Mouse (Mus musculus) liver, embryonic 16.5 days (tissue): ENCODE measurements around the gene Mtf1. TPM values are rescaled to one million over a fixed set of nuclear protein-coding genes. Genes with fewer than 3 reads are reported as not detected.

Experiments
- ATAC-seq: fragments of 200-750 bp; cut with Nextera tagmentation; 2 replicates; pipeline ENCODE4 v1.8.0; 2017; ENCODE audit warnings: low read depth, mild to moderate bottlenecking, moderate number of reproducible peaks, moderate library complexity
- H3K27ac ChIP-seq: fragments of 300-500 bp; sonication (generic); 2 replicates; pipeline ENCODE4 v1.5.1; 2014; ENCODE audit warnings: mild to moderate bottlenecking, low read length
- H3K27me3 ChIP-seq: fragments of 300-500 bp; sonication (generic); 2 replicates; pipeline ENCODE4 v1.6.1; 2014; ENCODE audit warnings: low read depth, low read length, mixed read lengths; ENCODE audit not compliant: control insufficient read depth, insufficient read depth
- H3K36me3 ChIP-seq: fragments of 300-500 bp; sonication (generic); 2 replicates; pipeline ENCODE4 v1.6.1; 2014; ENCODE audit warnings: mild to moderate bottlenecking; ENCODE audit not compliant: control insufficient read depth, insufficient read depth
- H3K4me1 ChIP-seq: fragments of 300-500 bp; sonication (generic); 2 replicates; pipeline ENCODE4 v1.6.1; 2014; ENCODE audit warnings: low read depth, low read length, mixed read lengths; ENCODE audit not compliant: control insufficient read depth
- H3K4me2 ChIP-seq: fragments of 300-500 bp; sonication (generic); 2 replicates; pipeline ENCODE4 v1.6.1; 2014; ENCODE audit warnings: low read depth, low read length, mixed read lengths
- H3K4me3 ChIP-seq: fragments of 300-500 bp; sonication (generic); 2 replicates; pipeline ENCODE4 v1.5.1; 2014; ENCODE audit warnings: low read depth, mild to moderate bottlenecking, low read length
- H3K9ac ChIP-seq: fragments of 300-500 bp; sonication (generic); 2 replicates; pipeline ENCODE4 v1.6.1; 2014; ENCODE audit warnings: low read depth, low read length
- H3K9me3 ChIP-seq: fragments of 300-500 bp; sonication (generic); replicated peaks from 2 replicates; pipeline ENCODE4 v1.6.1; 2016; ENCODE audit warnings: low read length; ENCODE audit not compliant: control insufficient read depth
- WGBS: fragments of 180-500 bp; shearing (Covaris S2); extraction: QIAGEN DNeasy Blood & Tissue Kit; methylation state at CpG from one replicate; pipeline ENCODE4 v1.1.7; 2014; ENCODE audit not compliant: insufficient replicate concordance; 5-methylcytosine and 5-hydroxymethylcytosine counted together
- polyA plus RNA-seq: library from polyadenylated mRNA; unstranded; fragments of >200 nt; fragmentation: Nextera tagmentation; extraction: Ambion mirVana; gene quantifications from 2 replicates; pipeline ENCODE4 v1.2.1, GENCODE M21; 2015

Mtf1 gene
- polyA plus RNA-seq, 1 experiment from 2014 or later = 8.5 TPM

- H3K4me1 ChIP-seq = no peaks in the 10 kb centered on the region
- peaks cover 36% of the 10 kb centered on the region for H3K27me3 ChIP-seq
- H3K9me3 ChIP-seq = no peaks in the 10 kb centered on the region
- no peak overlapping the region for H3K27ac ChIP-seq
- whole genome bisulfite sequencing = 61% methylated on average over 5 of the region's 5 CpGs
- H3K36me3 ChIP-seq = no peaks in the 10 kb centered on the region
- no peak overlapping the region for H3K9ac ChIP-seq
- no peak overlapping the region for H3K4me2 ChIP-seq
- ATAC-seq = no peak
- H3K4me3 ChIP-seq = no peak overlapping the region
Observed at GRCm38 (mm10) chr4:124890831-124891230, 88.9 kb downstream of the Mtf1 start.

GRCm38 (mm10) chr4:124893769-124894168, 91.9 kb downstream of the Mtf1 start:
- Histone ChIP-seq H3K36me3 (no peaks in the 10 kb centered on the region), H3K4me3 (no peak overlapping the region), H3K27me3 (peaks cover 38% of the 10 kb centered on the region), H3K27ac (no peak overlapping the region), H3K9me3 (no peaks in the 10 kb centered on the region), H3K4me1 (no peaks in the 10 kb centered on the region), H3K9ac (no peak overlapping the region), H3K4me2 (no peak overlapping the region)
- WGBS = 28% methylated on average over 6 of the region's 6 CpGs
- ATAC-seq = no peak

- Histone ChIP-seq H3K9ac (no peak overlapping the region), H3K4me3 (peak overlapping the region; percentile 11; the same call in 1 of the 2 replicates), H3K36me3 (no peaks in the 10 kb centered on the region), H3K27me3 (peaks cover 38% of the 10 kb centered on the region), H3K9me3 (no peaks in the 10 kb centered on the region), H3K4me2 (peak overlapping the region; percentile 43), H3K4me1 (peaks cover 3% of the 10 kb centered on the region), H3K27ac (no peak overlapping the region)
- 3% methylated on average over 73 of the region's 83 CpGs for WGBS
- no peak for ATAC-seq
Observed at GRCm38 (mm10) chr4:124894508-124895428, 92.9 kb downstream of the Mtf1 start.

- WGBS = 62% methylated on average over 10 of the region's 10 CpGs
- Histone ChIP-seq H3K9me3 (no peaks in the 10 kb centered on the region), H3K36me3 (no peaks in the 10 kb centered on the region), H3K27ac (no peak overlapping the region), H3K9ac (no peak overlapping the region), H3K4me1 (peaks cover 3% of the 10 kb centered on the region), H3K4me3 (no peak overlapping the region), H3K4me2 (no peak overlapping the region), H3K27me3 (peaks cover 30% of the 10 kb centered on the region)
- no peak for ATAC-seq
Observed at GRCm38 (mm10) chr4:124898428-124898827, 96.5 kb downstream of the Mtf1 start.

Other genes starting within 250 kb of the Mtf1 start
- not detected in 2 replicates for gene 3100002H09Rik, start 191.3 kb upstream of the Mtf1 start, polyA plus RNA-seq
- gene Pou3f1, start 145.3 kb upstream of the Mtf1 start, polyA plus RNA-seq = not detected in 2 replicates
- 19.9 and 22.7 TPM in 2 replicates for gene Utp11, start 108.5 kb upstream of the Mtf1 start, polyA plus RNA-seq
- 2.5 TPM in 2 replicates for gene Fhl3, start 101.4 kb upstream of the Mtf1 start, polyA plus RNA-seq
- 49.4 and 54.4 TPM in 2 replicates for gene Sf3a3, start 87.3 kb upstream of the Mtf1 start, polyA plus RNA-seq
- gene Inpp5b, start 60.3 kb upstream of the Mtf1 start, polyA plus RNA-seq = 32.7 and 39.1 TPM in 2 replicates
- 10.6 and 12.5 TPM in 2 replicates for gene Yrdc, start 48.6 kb downstream of the Mtf1 start, polyA plus RNA-seq
- 8.3 and 11.1 TPM in 2 replicates for gene 1110065P20Rik, start 49.1 kb downstream of the Mtf1 start, polyA plus RNA-seq
- 0.02 TPM in 1 of 2 replicates, not detected in the other for gene Maneal, start 60.1 kb downstream of the Mtf1 start, polyA plus RNA-seq
- 0.02 TPM in 1 of 2 replicates, not detected in the other for gene Epha10, start 78.8 kb downstream of the Mtf1 start, polyA plus RNA-seq
- 4.3 TPM in 2 replicates for gene 9930104L06Rik, start 134.9 kb downstream of the Mtf1 start, polyA plus RNA-seq
- gene Cdca8, start 137.2 kb downstream of the Mtf1 start, polyA plus RNA-seq = 112 and 118 TPM in 2 replicates
- gene Rspo1, start 184.3 kb downstream of the Mtf1 start, polyA plus RNA-seq = 0.50 and 0.64 TPM in 2 replicates
- gene Gnl2, start 214.5 kb downstream of the Mtf1 start, polyA plus RNA-seq = 30.1 TPM in 2 replicates